Mouse (Mus musculus) cerebellum, adult 18-20 months (tissue): ENCODE results near the gene E2f2.

Experiments used
- DNase-seq, 2 experiments: peaks; one replicate each; pipeline ENCODE4 v3.0.0; 2021

E2f2 gene

GRCm38 (mm10) chr4:136206033-136206893 is 34.1 kb downstream of the E2f2 start, which contains the start of gene Asap3:
TSS of gene Asap3 (plus strand) at chr4:136206365.
- peak; percentile 67 to 68 for DNase-seq

DNA sequence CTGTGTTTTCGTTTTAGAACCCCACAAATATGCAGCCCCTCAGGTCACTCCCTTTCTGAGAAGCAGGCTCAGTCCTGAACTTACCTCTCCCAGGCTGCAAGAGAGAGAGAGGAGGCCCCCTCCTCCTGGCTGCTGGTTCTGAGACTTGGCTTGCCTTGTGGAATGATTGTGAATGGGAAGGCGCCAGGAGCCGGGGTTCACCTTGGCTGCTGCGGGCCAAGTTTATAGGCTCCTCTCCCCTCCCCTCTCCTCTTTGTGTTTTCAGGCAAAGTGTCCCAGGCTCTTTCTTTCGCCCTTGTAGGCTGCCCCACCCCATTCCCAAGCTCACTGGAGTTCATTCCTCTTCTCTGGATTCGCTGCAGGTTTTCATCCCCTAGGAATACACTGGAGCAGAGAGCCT is 34.7 kb downstream of the E2f2 start:
- no peak for DNase-seq

DNA sequence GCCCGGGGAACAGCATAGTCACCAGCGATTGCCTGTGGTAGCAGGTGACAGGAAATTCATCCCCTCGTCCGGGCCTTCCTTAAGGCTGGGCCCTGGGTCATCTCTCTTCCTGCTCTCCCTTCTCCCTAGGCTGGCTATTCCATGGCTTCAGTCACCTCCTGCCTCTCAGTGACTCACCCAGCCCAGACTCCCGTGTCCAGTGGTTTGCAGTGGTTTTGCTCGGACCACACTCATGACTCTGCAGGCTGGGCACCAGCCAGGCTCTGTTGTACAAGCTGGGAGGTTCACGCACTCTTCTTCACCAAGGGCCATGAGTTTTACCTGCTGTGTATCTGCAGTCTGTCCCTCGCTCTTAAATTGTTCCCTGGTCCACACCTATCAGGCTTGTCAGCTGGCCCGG is 38.7 kb downstream of the E2f2 start:
- DNase-seq = no peak

- DNase-seq = no peak
These were observed 41.4 kb downstream of the E2f2 start for GRCm38 (mm10) chr4:136213629-136214028.

- DNase-seq = no peak
These were observed 42.6 kb downstream of the E2f2 start for GRCm38 (mm10) chr4:136214828-136215227.

GRCm38 (mm10) chr4:136215576-136215975 is 43.4 kb downstream of the E2f2 start:
- DNase-seq = no peak

- DNase-seq = no peak
These were observed 44.9 kb downstream of the E2f2 start for GRCm38 (mm10) chr4:136217063-136217462.

- DNase-seq = peak in 1 of 2 experiments; percentile 22
These were observed 46.5 kb downstream of the E2f2 start for GRCm38 (mm10) chr4:136218595-136219214.

DNA sequence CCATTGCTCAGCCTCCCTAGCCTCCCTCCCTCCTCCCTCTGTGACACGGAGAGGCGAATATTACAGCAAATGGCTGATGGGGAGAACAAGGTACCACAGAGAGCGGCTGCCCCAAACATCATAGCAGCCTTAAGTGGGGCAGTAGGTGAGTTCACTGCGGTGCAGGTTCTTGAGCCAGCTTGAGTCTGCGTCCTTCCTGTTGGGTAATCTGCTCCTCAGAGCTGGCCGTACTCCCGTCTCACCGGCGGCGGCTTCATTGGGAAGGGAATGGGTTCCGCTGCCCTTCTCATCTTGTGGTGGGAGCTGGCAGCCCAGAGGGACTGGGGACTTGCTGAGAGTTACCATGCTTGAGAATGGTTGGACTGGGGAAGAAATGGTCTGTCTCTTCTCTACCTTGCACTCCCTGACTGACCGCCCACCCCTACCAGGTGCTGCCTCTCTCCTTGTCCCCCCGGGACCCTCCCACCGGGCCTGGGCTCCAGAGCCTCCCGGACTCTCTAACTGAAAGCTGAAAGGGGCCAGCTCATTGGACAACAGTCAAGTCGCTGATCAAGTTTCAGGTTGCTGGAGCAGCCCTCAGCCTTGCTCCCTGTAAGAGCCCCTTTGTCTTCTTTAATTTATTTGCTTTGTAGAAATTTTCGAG is 48.1 kb downstream of the E2f2 start:
- no peak for DNase-seq

DNA sequence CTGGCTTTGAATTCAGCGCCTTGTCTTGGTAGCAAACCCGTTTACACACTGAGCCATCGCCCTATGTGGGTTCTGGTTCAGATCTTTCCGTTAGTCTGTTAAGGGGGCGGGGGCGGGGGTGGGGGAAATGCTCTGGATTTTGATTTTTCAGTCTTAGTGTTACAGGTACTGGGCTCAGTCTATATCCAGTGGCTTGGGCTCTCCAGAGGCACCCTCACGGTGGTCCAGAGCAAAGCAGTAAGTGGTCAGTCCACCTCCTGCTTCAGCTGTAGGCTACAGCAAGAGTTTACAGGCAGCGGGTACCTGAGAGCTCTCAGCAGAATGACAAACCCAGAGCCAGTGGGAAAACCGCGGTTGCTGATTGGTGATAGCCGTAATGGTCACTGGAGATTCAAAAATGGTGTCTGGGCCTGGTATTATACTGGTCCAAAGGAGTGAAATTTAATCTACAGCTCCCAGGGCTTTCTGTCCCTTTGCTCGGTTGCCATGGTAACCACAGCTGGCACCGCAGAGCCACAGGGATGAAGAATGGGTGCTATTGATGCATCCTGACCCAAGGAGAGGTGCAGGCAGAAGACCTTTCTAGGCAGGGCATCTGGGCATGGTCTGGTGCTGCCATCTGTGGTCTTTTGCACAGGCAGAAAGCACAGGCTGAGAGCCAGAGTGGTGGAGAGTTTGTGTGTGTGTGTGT is 51.5 kb downstream of the E2f2 start:
- DNase-seq = no peak

DNA sequence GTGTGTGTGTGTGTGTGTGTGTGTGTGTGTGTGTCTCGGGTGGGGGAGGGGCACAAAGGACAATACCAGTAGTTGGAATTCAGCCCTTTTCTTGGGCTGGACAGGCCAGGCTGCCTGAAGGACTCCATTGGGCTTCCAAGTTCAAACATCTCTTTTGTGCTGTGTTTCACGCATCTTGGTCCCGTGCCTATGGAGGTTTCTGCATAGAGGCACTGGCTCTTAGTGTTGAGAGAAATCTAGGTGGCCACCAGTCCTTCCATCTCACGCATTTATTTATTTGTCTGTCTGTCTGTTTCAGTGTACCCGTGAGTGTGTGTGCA is 52.0 kb downstream of the E2f2 start:
- DNase-seq = no peak

- no peak for DNase-seq
These were observed 52.7 kb downstream of the E2f2 start for GRCm38 (mm10) chr4:136224677-136225460.

GRCm38 (mm10) chr4:136227408-136227807 is 55.2 kb downstream of the E2f2 start:
- DNase-seq = no peak

- DNase-seq = no peak
These were observed 56.4 kb downstream of the E2f2 start for GRCm38 (mm10) chr4:136228640-136229039.

DNA sequence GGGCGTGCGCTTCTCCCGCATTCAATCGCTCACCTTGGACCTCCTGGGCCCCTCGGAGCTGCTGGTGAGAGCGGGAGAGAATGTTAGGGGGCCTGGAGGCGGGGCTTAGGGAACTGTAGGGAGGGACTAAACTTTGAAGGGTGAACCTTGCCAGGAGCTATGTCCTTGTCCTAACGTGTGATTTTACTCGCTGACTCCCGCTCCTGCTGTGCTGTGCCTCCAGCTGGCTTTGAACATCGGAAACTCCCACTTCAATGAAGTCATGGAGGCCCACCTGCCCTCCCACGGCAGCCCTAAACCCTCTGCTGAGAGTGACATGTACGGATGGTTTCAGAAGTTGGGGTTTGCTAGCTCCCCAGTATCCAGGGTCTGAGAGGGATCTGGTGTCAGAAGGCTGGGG is 66.5 kb downstream of the E2f2 start:
- DNase-seq = no peak

GRCm38 (mm10) chr4:136239111-136239510 is 66.9 kb downstream of the E2f2 start:
- no peak for DNase-seq

GRCm38 (mm10) chr4:136239622-136240021 is 67.4 kb downstream of the E2f2 start:
- DNase-seq = peak; percentile 78 to 82

- peak in 1 of 2 experiments; percentile 12 for DNase-seq
These were observed 67.9 kb downstream of the E2f2 start for GRCm38 (mm10) chr4:136240123-136240522.

DNA sequence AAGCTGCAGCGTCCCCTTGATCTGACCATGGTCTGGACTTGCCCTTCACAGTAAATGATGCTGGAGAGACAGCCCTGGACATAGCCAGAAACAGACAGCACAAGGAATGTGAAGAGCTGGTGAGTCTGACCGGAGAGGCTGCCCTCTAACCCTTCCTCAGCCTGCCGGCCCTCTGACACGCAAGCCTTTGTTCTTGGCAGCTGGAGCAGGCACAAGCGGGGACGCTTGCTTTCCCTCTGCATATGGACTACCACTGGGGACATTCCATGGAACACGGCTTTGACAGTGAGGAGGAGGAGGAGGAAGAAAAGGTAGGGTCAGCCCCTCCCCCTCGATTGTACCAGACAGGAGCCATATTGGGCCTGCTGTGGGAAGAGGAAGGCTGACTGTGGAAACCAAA is 68.8 kb downstream of the E2f2 start:
- no peak for DNase-seq

GRCm38 (mm10) chr4:136242065-136242703 is 70.0 kb downstream of the E2f2 start:
- DNase-seq = no peak

DNA sequence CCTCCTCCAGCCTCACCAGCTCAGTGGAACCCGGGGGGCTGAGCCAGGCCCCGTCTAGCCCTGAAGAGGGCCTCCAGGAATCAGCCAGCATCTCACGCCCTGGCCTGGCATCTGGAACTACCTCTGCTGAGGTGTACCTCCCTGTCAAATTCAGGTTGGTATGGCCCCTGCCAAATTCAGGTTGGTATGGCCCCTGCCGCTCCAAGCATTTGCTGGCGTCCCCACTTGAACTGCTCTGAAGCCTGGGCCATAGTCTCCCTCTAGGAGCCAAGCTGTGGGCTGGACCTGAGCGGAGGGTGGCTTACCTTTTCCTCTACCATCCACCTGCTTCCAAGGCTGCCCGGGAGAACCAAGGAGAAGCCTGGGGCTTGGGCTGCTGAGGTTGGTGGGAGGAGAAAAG is 70.5 kb downstream of the E2f2 start:
- no peak for DNase-seq

DNA sequence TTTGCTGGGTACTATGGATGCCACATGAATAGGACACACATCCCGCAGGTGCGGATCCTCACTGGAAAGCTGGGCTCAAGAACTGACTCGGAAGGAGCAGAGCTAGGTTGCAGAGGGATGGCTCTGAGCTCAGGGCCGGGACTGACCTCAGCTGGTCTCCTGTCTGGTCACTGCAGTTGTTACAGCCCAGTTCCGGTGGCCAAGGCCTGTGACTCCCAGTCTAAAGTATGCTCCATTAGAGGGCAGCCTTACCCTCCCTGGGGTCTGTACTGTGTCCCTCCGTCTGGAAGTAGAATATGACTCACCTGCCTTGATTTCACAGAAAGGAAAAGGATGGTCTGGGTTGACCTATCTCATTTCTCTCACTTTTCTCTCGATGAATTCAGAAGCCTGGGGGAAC is 72.0 kb downstream of the E2f2 start:
- no peak for DNase-seq
